Mouse (Mus musculus): Measurements from ENCODE around the gene Sstr5. TPM values are rescaled to one million over a fixed set of nuclear protein-coding genes. Genes with fewer than 3 reads are reported as not detected.

Sstr5 gene
- polyA plus RNA-seq, 1 experiment = not detected

GRCm38 (mm10) chr17:25475946-25476744 lies 20.9 kb downstream of the Sstr5 start:
- H3K27ac ChIP-seq (ENCODE audit: insufficient read depth, low read depth, low read length) = no peak overlapping the region
- no peaks in the 10 kb centered on the region for H3K4me1 ChIP-seq (ENCODE audit: control insufficient read depth, insufficient read depth, low read length)
- TF ChIP-seq CTCF (IDR thresholded peaks at IDR 0.05; ENCODE audit: low read depth, low read length) = peak; percentile 47; the same call in 1 of the 2 replicates
- TF ChIP-seq POLR2A (IDR thresholded peaks at IDR 0.05; ENCODE audit: borderline replicate concordance, low read depth, low read length) = no peak
- no peak overlapping the region for H3K4me3 ChIP-seq (ENCODE audit: insufficient read depth, low read length)

DNA sequence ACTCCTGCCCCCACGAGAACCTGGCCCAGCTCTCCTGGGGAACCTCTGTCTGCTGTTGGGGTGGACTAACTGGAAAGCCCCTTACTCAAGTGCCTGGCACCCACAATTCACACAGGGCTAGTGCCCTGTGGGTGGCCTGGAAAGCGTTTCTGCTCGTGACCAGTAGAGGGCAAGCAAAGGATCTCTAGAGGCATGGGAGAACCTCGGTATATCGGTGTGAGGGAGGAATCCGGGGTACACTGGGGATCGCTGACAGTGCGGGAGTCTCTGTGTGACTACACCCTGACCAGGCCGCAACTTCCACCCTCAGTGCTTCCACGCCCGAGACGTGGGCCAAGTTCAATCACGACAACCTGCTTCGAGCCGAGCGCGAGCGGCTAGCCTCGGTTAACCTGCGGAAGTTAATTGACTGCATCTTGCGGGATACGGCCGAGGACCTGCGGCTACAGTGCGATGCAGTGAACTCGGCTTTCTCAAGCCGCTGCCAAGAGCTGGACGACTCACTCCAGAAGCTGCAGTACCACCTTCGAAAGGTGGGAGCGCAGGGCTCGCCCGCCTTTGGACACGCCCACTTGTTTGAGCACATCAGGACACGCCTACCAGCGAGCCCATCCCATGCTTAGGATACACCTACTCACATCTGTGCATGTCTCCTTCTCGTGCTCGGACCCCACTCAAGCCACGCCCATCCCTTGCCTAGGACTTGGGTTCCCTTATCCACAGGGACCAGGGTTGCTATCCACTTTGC lies 22.6 kb downstream of the Sstr5 start:
- H3K27ac ChIP-seq (ENCODE audit: insufficient read depth, low read depth, low read length) = no peak overlapping the region
- H3K4me3 ChIP-seq (ENCODE audit: insufficient read depth, low read length) = peak overlapping the region; percentile 22
- H3K4me1 ChIP-seq (ENCODE audit: control insufficient read depth, insufficient read depth, low read length) = no peaks in the 10 kb centered on the region
- TF ChIP-seq CTCF (IDR thresholded peaks at IDR 0.05; ENCODE audit: low read depth, low read length) = peak; percentile 66
- no peak for TF ChIP-seq POLR2A (IDR thresholded peaks at IDR 0.05; ENCODE audit: borderline replicate concordance, low read depth, low read length)

DNA sequence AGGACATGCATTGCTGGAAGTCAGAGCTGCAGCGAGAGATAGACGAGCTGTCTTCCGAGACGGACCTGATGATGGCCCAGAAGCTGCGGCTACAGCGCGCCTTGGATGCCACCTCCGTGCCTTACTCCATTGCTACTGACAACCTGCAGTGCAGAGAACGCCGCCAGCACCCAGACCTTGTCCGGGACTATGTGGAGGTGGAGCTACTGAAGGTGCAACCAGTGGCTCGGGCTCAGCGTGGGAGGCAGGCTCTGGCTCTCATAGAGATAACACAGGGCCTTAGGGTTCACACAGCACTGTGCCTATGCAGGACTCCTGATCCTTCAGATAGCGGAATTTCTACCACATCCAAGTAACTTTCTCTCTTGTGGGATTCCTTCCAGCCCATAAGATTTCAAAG lies 25.0 kb downstream of the Sstr5 start:
- H3K27ac ChIP-seq (ENCODE audit: insufficient read depth, low read depth, low read length) = no peak overlapping the region

GRCm38 (mm10) chr17:25471418-25471817 lies 25.7 kb downstream of the Sstr5 start:
- Histone ChIP-seq H3K27ac (ENCODE audit: insufficient read depth, low read depth, low read length) (no peak overlapping the region), H3K4me3 (ENCODE audit: insufficient read depth, low read length) (no peak overlapping the region), H3K4me1 (ENCODE audit: control insufficient read depth, insufficient read depth, low read length) (no peaks in the 10 kb centered on the region)
- TF ChIP-seq CTCF (IDR thresholded peaks at IDR 0.05; ENCODE audit: low read depth, low read length) (no peak), POLR2A (IDR thresholded peaks at IDR 0.05; ENCODE audit: borderline replicate concordance, low read depth, low read length) (no peak)

More for the DNA sequence above, 25.0 kb downstream of the Sstr5 start:
- TF ChIP-seq POLR2A (IDR thresholded peaks at IDR 0.05; ENCODE audit: borderline replicate concordance, low read depth, low read length) (no peak), CTCF (IDR thresholded peaks at IDR 0.05; ENCODE audit: low read depth, low read length) (no peak)
- H3K4me3 ChIP-seq (ENCODE audit: insufficient read depth, low read length) = no peak overlapping the region
- no peaks in the 10 kb centered on the region for H3K4me1 ChIP-seq (ENCODE audit: control insufficient read depth, insufficient read depth, low read length)

GRCm38 (mm10) chr17:25469798-25470197 lies 27.3 kb downstream of the Sstr5 start:
- H3K27ac ChIP-seq (ENCODE audit: insufficient read depth, low read depth, low read length) = no peak overlapping the region
- TF ChIP-seq POLR2A (IDR thresholded peaks at IDR 0.05; ENCODE audit: borderline replicate concordance, low read depth, low read length) (no peak), CTCF (IDR thresholded peaks at IDR 0.05; ENCODE audit: low read depth, low read length) (peak; percentile 49)
- H3K4me1 ChIP-seq (ENCODE audit: control insufficient read depth, insufficient read depth, low read length) = no peaks in the 10 kb centered on the region
- H3K4me3 ChIP-seq (ENCODE audit: insufficient read depth, low read length) = no peak overlapping the region

DNA sequence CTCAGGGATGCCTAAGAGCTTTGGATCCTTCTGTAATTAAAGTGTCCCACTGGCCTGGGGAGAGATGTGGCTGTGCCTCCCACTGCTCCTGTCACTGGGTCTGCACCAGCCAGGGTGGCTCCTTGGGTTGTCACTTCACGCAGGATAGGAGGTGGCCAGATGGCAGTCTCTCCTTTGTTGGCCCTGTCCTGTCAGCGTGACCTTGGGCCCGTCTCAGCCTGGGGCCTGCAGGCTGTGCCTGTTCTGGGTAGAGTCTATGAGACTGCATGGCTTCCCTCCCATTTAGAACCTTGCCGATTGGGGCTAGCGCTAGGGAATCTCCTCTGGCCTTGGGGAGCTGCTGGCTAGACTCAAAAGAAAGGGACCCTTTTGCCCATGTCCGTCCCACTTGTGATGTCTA lies 28.8 kb downstream of the Sstr5 start:
- H3K27ac ChIP-seq (ENCODE audit: insufficient read depth, low read depth, low read length) = no peak overlapping the region
- TF ChIP-seq POLR2A (IDR thresholded peaks at IDR 0.05; ENCODE audit: borderline replicate concordance, low read depth, low read length) = no peak
- no peak for TF ChIP-seq CTCF (IDR thresholded peaks at IDR 0.05; ENCODE audit: low read depth, low read length)
- H3K4me1 ChIP-seq (ENCODE audit: control insufficient read depth, insufficient read depth, low read length) = no peaks in the 10 kb centered on the region
- no peak overlapping the region for H3K4me3 ChIP-seq (ENCODE audit: insufficient read depth, low read length)

DNA sequence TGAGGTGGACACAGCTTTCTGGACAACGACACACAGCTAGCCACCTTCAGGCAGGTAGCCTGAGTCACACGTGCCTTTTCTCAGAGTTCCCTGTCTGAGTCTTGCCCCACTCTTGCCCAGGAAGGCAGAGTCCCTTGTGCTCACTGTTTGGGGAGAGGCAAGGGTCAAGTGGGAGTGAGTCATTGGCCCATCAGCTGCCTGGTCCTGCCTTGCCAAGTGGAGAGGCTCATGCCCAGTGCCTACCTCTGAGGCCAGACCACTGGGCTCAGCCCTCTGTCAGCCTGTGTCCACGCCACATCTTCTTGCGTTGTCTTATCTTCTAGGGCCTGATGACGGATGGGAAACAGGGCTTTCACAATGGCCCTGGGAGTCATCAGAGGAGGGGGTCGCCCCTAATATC lies 29.3 kb downstream of the Sstr5 start:
- TF ChIP-seq CTCF (IDR thresholded peaks at IDR 0.05; ENCODE audit: low read depth, low read length) = no peak

DNA sequence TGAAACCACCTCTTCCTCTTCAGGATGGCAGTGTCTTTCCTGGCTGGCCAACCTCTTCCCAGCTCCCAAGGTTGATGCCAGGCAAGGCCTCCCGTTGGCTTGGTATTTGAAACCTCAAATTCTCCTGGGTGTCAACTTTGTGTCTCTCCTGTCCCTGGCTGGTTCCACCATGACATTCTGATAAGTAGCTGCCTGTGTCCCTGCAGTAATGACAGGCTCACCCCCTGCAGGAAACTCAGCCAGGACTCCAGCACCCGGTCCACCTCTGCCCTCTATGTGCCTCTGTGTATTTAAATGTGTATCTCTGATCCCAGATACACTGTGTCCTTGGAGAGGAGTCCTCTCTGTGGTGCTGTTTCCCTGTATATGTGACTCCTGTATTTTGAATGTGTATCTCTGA lies 30.8 kb downstream of the Sstr5 start:
- Histone ChIP-seq H3K27ac (ENCODE audit: insufficient read depth, low read depth, low read length) (no peak overlapping the region), H3K4me1 (ENCODE audit: control insufficient read depth, insufficient read depth, low read length) (no peaks in the 10 kb centered on the region), H3K4me3 (ENCODE audit: insufficient read depth, low read length) (no peak overlapping the region)
- TF ChIP-seq CTCF (IDR thresholded peaks at IDR 0.05; ENCODE audit: low read depth, low read length) = no peak
- TF ChIP-seq POLR2A (IDR thresholded peaks at IDR 0.05; ENCODE audit: borderline replicate concordance, low read depth, low read length) = no peak

More for the DNA sequence above, 29.3 kb downstream of the Sstr5 start:
- Histone ChIP-seq H3K4me1 (ENCODE audit: control insufficient read depth, insufficient read depth, low read length) (no peaks in the 10 kb centered on the region), H3K27ac (ENCODE audit: insufficient read depth, low read depth, low read length) (no peak overlapping the region), H3K4me3 (ENCODE audit: insufficient read depth, low read length) (no peak overlapping the region)

DNA sequence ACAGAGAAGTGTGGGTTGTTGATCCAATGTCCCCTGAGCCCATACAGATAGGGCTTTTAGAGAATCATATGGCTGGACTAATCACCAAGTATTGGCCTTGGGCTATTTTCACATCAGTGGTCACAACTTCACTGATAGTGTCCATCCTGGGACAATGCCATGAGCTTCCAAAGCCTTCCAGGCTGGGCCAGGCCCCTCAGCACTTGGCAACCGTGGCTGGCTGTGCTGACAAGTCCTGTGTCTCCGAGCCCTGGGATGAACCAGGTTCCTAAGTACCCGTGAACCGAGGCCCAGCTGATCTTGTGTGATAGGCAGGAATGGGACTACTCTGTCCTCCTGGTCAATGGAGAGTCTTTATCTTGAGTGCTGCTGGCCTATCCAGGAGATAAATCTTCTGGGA lies 33.0 kb downstream of the Sstr5 start:
- no peaks in the 10 kb centered on the region for H3K4me1 ChIP-seq (ENCODE audit: control insufficient read depth, insufficient read depth, low read length)
- TF ChIP-seq POLR2A (IDR thresholded peaks at IDR 0.05; ENCODE audit: borderline replicate concordance, low read depth, low read length) = no peak
- no peak for TF ChIP-seq CTCF (IDR thresholded peaks at IDR 0.05; ENCODE audit: low read depth, low read length)
- H3K4me3 ChIP-seq (ENCODE audit: insufficient read depth, low read length) = no peak overlapping the region

DNA sequence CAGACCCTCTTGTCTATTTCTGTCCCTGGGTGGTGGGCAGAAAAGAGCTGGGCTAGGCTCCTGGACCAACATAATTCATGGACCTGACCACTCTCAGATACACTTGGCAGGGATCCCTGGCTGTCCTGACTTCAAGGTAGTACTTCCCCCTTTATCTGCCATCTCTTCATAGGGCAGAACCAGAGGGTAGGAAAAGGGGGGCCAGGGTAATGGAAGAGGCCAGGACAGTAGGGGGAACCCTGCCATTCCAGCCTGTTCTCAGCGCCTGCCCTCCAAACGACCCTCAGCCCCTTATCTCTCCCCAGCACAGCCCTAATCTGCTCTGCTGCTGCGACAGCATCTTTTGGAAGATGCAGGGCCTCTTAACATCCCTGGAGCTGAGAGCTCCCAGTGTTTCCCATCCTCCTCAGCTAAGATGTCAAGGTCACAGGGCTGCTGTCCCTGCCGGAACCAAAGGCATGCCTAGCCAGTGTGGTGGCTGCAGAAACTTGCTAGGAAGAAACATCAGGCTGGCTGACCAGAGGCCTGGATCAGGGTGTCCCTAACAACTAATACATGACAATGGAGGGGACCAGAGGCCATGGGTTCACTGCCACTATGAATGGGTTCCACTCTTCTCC lies 33.7 kb downstream of the Sstr5 start:
- no peaks in the 10 kb centered on the region for H3K4me1 ChIP-seq (ENCODE audit: control insufficient read depth, insufficient read depth, low read length)
- H3K4me3 ChIP-seq (ENCODE audit: insufficient read depth, low read length) = no peak overlapping the region
- H3K27ac ChIP-seq (ENCODE audit: insufficient read depth, low read depth, low read length) = no peak overlapping the region
- TF ChIP-seq CTCF (IDR thresholded peaks at IDR 0.05; ENCODE audit: low read depth, low read length) (no peak), POLR2A (IDR thresholded peaks at IDR 0.05; ENCODE audit: borderline replicate concordance, low read depth, low read length) (no peak)

More for the DNA sequence above, 33.0 kb downstream of the Sstr5 start:
- H3K27ac ChIP-seq (ENCODE audit: insufficient read depth, low read depth, low read length) = no peak overlapping the region
